Mouse (Mus musculus): ENCODE results near the gene Ncmap.
A peak's percentile ranks its signal among the peaks of the same experiment; 100 is the strongest.

Ncmap gene

GRCm38 (mm10) chr4:135352326-135353065 is 45.5 kb downstream of the Ncmap start:
- peak; percentile 18 to 68 for DNase-seq

- DNase-seq = no peak
These were observed 60.6 kb downstream of the Ncmap start for GRCm38 (mm10) chr4:135337376-135337942.

GRCm38 (mm10) chr4:135336023-135336357 is 62.0 kb downstream of the Ncmap start:
- DNase-seq = no peak

GRCm38 (mm10) chr4:135335327-135336022 is 62.6 kb downstream of the Ncmap start:
- no peak for DNase-seq

GRCm38 (mm10) chr4:135326469-135326868 is 71.6 kb downstream of the Ncmap start:
- DNase-seq = no peak

GRCm38 (mm10) chr4:135326046-135326445 is 72.0 kb downstream of the Ncmap start:
- DNase-seq = no peak

- peak; percentile 15 to 27 for DNase-seq
These were observed 75.0 kb downstream of the Ncmap start for GRCm38 (mm10) chr4:135323021-135323420.

All from cerebellum, postnatal 14 days (tissue).